Mouse (Mus musculus): ENCODE measurements around the gene Tedc2. TPM values are rescaled to one million over a fixed set of nuclear protein-coding genes. Genes with fewer than 3 reads are reported as not detected.
A peak's percentile ranks its signal among the peaks of the same experiment; 100 is the strongest.

Gene Tedc2
- total RNA-seq, 2 experiments from 2014 or later: 3.0 to 3.2 TPM

DNA sequence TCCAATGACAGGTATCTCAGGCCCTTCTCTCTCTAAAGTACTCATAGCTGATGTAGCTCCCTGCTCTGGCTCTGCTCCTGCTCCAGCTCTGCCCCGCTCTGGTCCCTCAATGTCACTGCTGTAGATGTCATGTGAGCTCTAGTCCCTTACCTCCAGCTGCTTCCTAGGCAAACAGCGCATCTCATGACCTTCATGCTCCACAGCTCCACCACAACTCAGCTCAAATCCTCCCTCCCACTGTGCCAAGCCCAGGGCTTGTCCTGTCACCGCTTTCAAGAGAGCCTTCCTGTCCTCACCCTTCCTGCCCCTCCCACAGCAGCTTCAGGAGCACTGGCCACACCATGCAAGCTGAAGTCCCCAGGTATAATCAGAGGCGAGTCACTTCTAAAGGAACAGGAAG is 20.9 kb downstream of the Tedc2 start:
- intact Hi-C loops (cut with DNase I): no loop called here
- DNase-seq: no peak

DNA sequence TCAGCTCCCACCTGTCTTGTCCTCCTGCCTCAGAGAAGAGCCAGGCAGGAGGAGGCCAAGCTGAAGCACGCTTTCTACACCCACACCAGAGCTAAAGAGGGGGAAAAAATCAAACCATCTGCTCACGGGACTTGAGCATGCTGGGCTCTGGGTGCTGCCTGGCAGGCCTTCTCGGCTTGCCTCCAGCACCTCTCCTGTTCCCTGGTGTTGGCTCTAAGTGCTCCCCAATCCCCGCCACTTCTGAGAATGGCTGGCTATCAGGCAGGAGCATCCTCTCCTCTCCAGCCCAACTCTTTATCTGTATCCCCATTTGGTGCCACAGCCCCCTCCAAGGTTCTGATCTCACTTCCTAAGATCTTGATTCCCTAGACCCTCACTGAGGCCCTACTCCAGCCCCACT is 21.4 kb downstream of the Tedc2 start:
- intact Hi-C loops (cut with DNase I): no loop called here
- DNase-seq: no peak

DNA sequence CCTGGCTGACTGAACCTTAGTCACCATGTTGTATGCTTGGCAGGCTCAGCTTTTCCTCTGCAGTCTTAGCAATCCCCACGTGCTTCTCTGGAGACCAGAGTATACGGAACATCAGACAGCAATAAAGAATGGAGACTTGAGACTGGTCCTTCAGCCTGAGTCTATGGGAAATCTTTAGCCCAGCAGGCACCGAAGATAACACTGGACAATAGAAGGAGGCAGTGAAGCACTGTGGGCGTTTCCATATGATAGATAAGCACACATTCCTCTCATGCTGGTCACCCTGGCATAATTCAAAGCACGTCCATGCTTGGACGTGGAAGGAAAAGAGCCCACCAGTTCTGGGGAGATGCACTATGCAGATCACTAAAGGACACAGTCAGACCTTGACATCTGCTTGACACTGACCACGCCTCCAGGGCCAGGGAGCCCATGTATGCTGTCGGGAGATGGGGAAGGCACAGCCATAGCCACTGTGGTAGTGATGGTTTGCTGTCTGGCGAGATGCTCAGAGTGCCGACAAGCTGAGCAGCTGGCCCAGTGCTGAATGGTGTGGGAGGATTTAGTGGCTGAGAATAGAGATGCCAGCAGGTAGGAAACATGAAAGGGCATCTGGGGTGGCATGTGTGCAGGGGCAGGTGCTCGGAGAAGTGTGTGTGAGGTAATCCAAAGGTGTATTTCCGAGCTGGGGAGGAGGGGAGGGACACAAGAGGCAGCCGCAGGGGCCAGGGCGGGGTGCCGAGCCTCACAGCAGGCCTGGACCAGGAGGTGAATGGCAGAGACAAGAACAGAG is 23.4 kb downstream of the Tedc2 start:
- intact Hi-C loops (cut with DNase I): no loop called here
- DNase-seq: no peak

- DNase-seq: no peak
- intact Hi-C loops (cut with DNase I): no loop called here
Observed at GRCm38 (mm10) chr17:24195349-24195748, 25.3 kb downstream of the Tedc2 start.

DNA sequence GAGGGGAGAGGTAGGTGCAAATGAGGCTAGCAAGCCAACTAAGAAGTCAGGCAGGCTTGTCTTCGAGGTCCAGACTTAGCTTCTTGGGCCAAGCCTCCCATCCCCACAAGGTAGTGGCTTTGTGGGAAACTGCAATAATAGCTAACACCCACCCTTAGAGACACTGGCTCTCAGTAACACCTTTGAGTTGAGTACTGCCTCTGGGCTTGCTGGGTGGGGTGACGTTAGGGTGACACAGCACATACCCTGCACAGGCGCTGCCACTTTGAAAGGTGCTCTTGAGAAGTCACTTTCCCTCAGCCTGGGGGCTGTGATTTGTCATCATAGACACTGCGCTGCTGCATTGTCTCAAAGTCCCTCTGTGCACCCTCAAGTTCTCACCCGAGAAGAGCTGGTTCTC is 26.9 kb downstream of the Tedc2 start:
- intact Hi-C loops (cut with DNase I): no loop called here
- DNase-seq: no peak

- intact Hi-C loops (cut with DNase I): no loop called here
- no peak for DNase-seq
Observed at GRCm38 (mm10) chr17:24193268-24193667, 27.4 kb downstream of the Tedc2 start.

DNA sequence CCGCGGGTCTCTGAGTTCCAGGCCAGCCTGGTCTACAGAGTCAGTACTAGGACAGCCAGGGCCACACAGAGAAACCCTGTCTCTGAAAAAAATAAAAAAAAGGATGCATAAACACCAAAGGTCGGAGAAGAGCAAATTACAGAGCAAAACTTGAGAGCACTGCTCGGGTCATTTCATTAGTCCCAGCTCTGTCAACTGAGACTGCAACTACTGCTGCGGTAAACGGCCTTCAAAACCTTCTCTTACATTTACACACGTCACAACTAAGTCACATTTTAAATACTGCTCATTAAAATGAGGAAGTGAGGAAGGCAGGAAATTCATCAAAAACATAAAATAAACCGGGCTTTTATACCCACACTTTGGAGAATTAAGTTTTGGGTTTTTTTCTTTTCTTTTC is 27.8 kb downstream of the Tedc2 start:
- intact Hi-C loops (cut with DNase I): no loop called here
- no peak for DNase-seq

- intact Hi-C loops (cut with DNase I): no loop called here
- no peak for DNase-seq
Observed at GRCm38 (mm10) chr17:24191481-24191880, 29.2 kb downstream of the Tedc2 start.

- no peak for DNase-seq
- intact Hi-C loops (cut with DNase I): no loop called here
Observed at GRCm38 (mm10) chr17:24190934-24191333, 29.7 kb downstream of the Tedc2 start.

- intact Hi-C loops (cut with DNase I): loop anchor here (2.0 to 5.0 kb wide), 3 partner anchors 78 to 263 kb away; partner anchors contain the start of genes Abca17, Abca3 and Ccnf
- DNase-seq: no peak
Observed at GRCm38 (mm10) chr17:24174259-24174658, 46.4 kb downstream of the Tedc2 start.

DNA sequence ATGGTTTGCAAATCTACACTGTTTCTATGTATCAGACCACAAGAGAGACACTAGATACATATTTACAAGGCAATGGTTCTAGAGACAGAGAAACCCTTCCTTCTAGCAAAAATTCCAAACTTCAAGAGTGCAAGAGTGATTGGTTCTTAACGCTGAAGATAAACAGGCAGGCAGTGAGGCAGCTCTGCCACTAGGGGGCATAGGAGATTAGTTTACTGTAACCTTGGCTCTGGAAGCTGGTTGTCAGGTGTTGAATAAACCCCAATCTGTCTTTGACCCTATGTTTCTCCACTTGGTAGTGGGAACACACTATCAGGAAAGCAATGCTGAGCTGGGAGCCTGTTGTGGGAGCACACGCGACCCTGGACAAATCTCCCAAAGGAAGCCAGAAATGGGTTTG is 47.2 kb downstream of the Tedc2 start:
- intact Hi-C loops (cut with DNase I): loop anchor here (1.0 to 5.0 kb wide), 4 partner anchors 79 to 264 kb away; partner anchors contain the start of gene Ccnf
- peak; percentile 68 to 84 for DNase-seq

DNA sequence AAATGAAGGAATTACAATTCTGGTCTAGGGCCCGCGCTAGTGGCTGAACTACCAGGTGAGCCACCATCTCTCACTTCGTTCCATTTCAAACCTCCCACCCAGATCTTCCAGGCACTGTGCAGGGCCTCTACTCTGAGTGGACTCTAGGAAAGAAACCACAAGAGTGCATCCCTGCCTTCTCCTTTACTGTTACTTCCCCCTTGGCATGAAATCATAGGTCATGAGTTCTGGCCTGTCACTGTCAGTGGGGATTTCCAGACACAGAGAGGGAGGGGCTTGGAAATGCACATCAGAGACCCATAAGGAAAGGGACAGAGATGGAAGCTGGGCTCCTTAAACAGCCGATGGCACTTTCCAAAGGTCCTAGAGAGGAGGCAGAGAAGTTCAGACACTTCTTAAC is 48.9 kb downstream of the Tedc2 start:
- no peak for DNase-seq
- intact Hi-C loops (cut with DNase I): loop anchor here (5.0 kb wide), 2 partner anchors 81 to 266 kb away; partner anchors contain the start of gene Ccnf

DNA sequence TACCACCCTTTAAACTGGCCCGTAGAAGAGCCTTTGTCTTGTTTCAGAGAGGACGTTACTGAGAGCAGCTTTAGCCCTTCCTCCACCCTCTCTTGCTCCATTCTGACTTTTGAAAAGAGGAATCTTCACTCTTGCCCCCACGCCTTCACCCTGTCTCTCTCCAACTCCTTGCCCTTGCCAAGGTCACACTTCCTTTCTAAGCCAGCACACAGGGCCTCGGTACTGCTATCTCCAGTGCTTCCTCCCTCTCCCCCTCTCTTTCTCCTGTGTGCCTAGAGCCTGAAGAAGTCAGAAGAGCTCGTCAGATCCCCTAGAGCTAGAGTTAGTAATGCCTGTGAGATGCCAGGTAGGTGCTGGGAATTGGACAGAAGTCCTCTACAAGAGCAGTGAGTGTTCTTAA is 49.9 kb downstream of the Tedc2 start:
- DNase-seq: no peak
- intact Hi-C loops (cut with DNase I): loop anchor here (5.0 kb wide), 2 partner anchors 82 to 267 kb away; partner anchors contain the start of gene Ccnf

- DNase-seq: no peak
- intact Hi-C loops (cut with DNase I): loop anchor here (5.0 kb wide), 2 partner anchors 82 to 267 kb away; partner anchors contain the start of gene Ccnf
Observed at GRCm38 (mm10) chr17:24170125-24170524, 50.5 kb downstream of the Tedc2 start.

- intact Hi-C loops (cut with DNase I): loop anchor here (5.0 kb wide), 2 partner anchors 83 to 268 kb away; partner anchors contain the start of gene Ccnf
- peak; percentile 93 to 94 for DNase-seq
Observed at GRCm38 (mm10) chr17:24169317-24170065, 51.2 kb downstream of the Tedc2 start, which contains the start of gene Atp6v0c. Gene Atp6v0c (minus strand): TSS chr17:24169702.

DNA sequence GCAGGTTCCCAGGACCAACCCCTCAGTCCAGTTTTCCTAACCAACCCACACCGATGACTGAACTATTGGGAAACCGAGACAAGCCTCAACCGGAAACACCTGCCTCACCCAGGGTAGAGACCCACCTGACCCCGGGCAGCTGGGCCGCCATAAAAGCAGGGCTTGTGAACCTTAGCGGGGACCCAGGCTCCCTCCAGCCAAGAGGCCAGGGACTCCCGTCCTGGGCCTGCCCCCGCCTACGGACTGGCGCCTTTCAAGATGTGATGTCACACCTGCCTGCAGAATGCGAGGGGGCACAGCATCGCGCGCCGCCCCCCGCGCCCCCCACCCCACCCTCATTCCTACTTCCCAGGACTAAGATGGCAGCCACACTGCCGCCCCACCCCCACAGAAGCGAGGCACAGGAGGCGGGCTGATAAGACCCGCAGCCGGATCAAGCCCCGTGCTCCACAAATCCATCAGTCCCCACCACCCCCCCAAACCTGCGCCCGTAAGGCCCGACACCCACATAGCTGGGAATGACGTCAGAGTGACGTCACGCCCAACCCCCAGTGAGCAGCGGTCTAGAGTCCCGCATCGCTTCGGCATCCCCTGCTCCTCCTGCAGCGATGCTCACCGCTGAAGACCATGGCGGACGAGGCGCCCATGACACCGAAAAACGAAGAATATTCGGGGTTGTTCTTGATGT is 51.9 kb downstream of the Tedc2 start:
- DNase-seq: peak; percentile 53 to 68
- intact Hi-C loops (cut with DNase I): no loop called here

DNA sequence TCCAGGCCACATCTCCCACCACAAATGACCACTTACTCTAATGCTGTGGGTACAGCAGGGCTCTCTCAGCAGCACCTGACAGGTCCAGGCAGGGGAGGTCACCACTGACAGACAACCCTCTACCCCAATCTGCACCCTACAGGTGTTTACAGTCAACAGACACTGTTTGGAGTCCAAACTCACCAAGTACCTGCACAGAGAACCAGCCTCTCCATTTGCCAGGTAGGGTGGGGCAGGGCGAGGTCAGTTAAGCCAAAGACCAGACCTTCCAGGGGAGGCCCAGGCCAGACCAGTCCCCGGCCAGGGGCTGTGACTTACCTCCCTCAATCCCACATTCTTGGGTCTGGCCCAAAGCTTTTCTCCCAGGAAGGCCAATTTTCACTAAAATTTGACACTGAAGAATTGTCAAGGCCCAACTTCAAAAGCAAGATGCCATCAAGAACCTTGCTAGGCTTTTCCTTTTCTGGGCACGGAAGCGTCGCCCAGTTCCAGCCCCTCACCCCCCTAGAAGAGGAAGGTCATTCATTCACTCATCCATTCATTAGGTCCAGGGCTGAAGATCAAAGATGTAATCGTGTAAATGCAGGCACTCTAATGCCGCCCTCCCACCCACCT is 52.7 kb downstream of the Tedc2 start:
- intact Hi-C loops (cut with DNase I): no loop called here
- no peak for DNase-seq

DNA sequence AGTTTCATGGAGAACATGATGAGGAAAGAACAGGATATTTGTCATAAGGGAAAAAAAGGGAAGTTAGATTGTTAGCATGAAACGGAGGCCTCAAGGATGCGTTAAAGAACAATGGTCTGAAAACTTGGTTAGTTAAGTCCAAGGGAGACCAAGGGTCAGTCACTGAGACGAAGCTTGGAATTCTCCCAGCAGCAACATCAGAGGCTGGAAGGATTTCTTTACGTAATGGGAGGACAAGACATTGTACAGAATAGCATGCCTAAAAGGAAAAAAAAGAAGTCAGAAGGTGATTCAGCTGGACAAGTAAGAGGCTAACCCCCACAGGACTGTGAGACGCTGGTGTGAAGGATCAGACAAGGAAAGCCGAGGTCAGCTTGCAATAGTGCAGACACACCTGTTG is 53.5 kb downstream of the Tedc2 start:
- intact Hi-C loops (cut with DNase I): no loop called here
- no peak for DNase-seq
